Mouse (Mus musculus) MEL (cell line): ENCODE measurements around the gene Farp2. TPM values are rescaled to one million over a fixed set of nuclear protein-coding genes. Genes with fewer than 3 reads are reported as not detected.
A peak's percentile ranks its signal among the peaks of the same experiment; 100 is the strongest.

Source experiments
- DNase-seq: peaks from one replicate; pipeline ENCODE4 v3.0.0; 2011; ENCODE audit warnings: low read depth, low spot score
- H3K27ac ChIP-seq: 2 replicates; pipeline ENCODE4 v1.5.1; 2012; ENCODE audit warnings: low read depth, mild to moderate bottlenecking, control low read depth, low read length, moderate library complexity; ENCODE audit not compliant: control insufficient read depth
- H3K27me3 ChIP-seq, 2 experiments: fragments of 150-350 bp in 1 of 2; sonication (generic) in 1 of 2; 2 replicates each; pipeline ENCODE4 v1.6.1; 2012; ENCODE audit warnings: low read length in 2 of 2, mild to moderate bottlenecking in 2 of 2, improper control_type of control experiment in 1 of 2, moderate library complexity in 1 of 2; ENCODE audit not compliant: insufficient read depth in 2 of 2, control insufficient read depth in 1 of 2
- H3K36me3 ChIP-seq, 2 experiments: 2 replicates each; pipeline ENCODE4 v1.6.1; 2012 to 2014; ENCODE audit warnings: low read length in 2 of 2, improper control_type of control experiment in 1 of 2, inconsistent platforms in 1 of 2, mild to moderate bottlenecking in 1 of 2; ENCODE audit not compliant: insufficient read depth in 2 of 2, control insufficient read depth in 1 of 2
- H3K4me1 ChIP-seq, 2 experiments: fragments of 150-350 bp in 1 of 2; sonication (generic) in 1 of 2; 2 replicates each; pipeline ENCODE4 v1.6.1; 2012; ENCODE audit warnings: low read length in 2 of 2, improper control_type of control experiment in 1 of 2, mild to moderate bottlenecking in 1 of 2; ENCODE audit not compliant: insufficient read depth in 2 of 2, control insufficient read depth in 1 of 2
- H3K4me3 ChIP-seq, 2 experiments: fragments of 150-350 bp in 1 of 2; sonication (generic) in 1 of 2; 2 replicates each; pipeline ENCODE4 v1.5.1; 2012; ENCODE audit warnings: low read depth in 2 of 2, low read length in 2 of 2, mild to moderate bottlenecking in 2 of 2, moderate library complexity in 2 of 2, control low read depth in 1 of 2, improper control_type of control experiment in 1 of 2; ENCODE audit not compliant: control insufficient read depth in 1 of 2, insufficient read depth in 1 of 2
- H3K79me2 ChIP-seq: 2 replicates; pipeline ENCODE4 v1.6.1; 2012; ENCODE audit warnings: mild to moderate bottlenecking, low read length, moderate library complexity; ENCODE audit not compliant: control insufficient read depth, poor library complexity, insufficient read depth
- H3K9ac ChIP-seq: 2 replicates; pipeline ENCODE4 v1.6.1; 2012; ENCODE audit warnings: low read depth, mild to moderate bottlenecking, control low read depth, low read length, moderate library complexity; ENCODE audit not compliant: control insufficient read depth, poor library complexity, severe bottlenecking
- H3K9me3 ChIP-seq: fragments of 150-350 bp; sonication (generic); replicated peaks from 2 replicates; pipeline ENCODE4 v1.6.1; 2012; ENCODE audit warnings: mild to moderate bottlenecking, low read length, improper control_type of control experiment, moderate library complexity; ENCODE audit not compliant: insufficient read depth
- BHLHE40 ChIP-seq: IDR thresholded peaks from 2 replicates; pipeline ENCODE4 v1.6.1; 2012; ENCODE audit warnings: low read depth, mild to moderate bottlenecking, inconsistent platforms, low read length, improper control_type of control experiment, borderline replicate concordance
- CHD1 ChIP-seq: IDR thresholded peaks from 2 replicates; pipeline ENCODE4 v1.6.1; 2012; ENCODE audit warnings: low read depth, mild to moderate bottlenecking, inconsistent platforms, low read length, improper control_type of control experiment
- CHD2 ChIP-seq: IDR thresholded peaks from 2 replicates; pipeline ENCODE4 v1.6.1; 2011; ENCODE audit warnings: low read length, improper control_type of control experiment
- CTCF ChIP-seq, 3 experiments: IDR thresholded peaks in 2 of 3; conservative IDR thresholded peaks in 1 of 3; 2 replicates each; pipeline ENCODE4 v1.5.1; 2011 to 2012; ENCODE audit warnings: low read length in 3 of 3, low read depth in 2 of 3, mild to moderate bottlenecking in 2 of 3, improper control_type of control experiment in 1 of 3, inconsistent platforms in 1 of 3, mixed read lengths in 1 of 3, moderate library complexity in 1 of 3; ENCODE audit not compliant: control insufficient read depth in 1 of 3, insufficient read depth in 1 of 3, poor library complexity in 1 of 3, severe bottlenecking in 1 of 3
- E2F4 ChIP-seq: IDR thresholded peaks from 2 replicates; pipeline ENCODE4 v1.6.1; 2011; ENCODE audit warnings: low read depth, low read length, improper control_type of control experiment, borderline replicate concordance
- ELF1 ChIP-seq: IDR thresholded peaks from 2 replicates; pipeline ENCODE4 v1.6.1; 2014; ENCODE audit warnings: low read depth, mild to moderate bottlenecking, inconsistent platforms, low read length, improper control_type of control experiment, moderate library complexity
- EP300 ChIP-seq, 2 experiments: IDR thresholded peaks; 2 replicates each; pipeline ENCODE4 v1.6.1; 2011; ENCODE audit warnings: improper control_type of control experiment in 2 of 2, low read length in 2 of 2, low read depth in 1 of 2, mild to moderate bottlenecking in 1 of 2
- ETS1 ChIP-seq: IDR thresholded peaks from 2 replicates; pipeline ENCODE4 v1.6.1; 2012; ENCODE audit warnings: low read depth, mild to moderate bottlenecking, inconsistent platforms, low read length, improper control_type of control experiment, moderate library complexity
- GABPA ChIP-seq: IDR thresholded peaks from 2 replicates; pipeline ENCODE4 v1.6.1; 2012; ENCODE audit warnings: low read depth, mild to moderate bottlenecking, inconsistent platforms, low read length, improper control_type of control experiment, moderate library complexity
- GATA1 ChIP-seq: IDR thresholded peaks from 2 replicates; pipeline ENCODE4 v1.6.1; 2011; ENCODE audit warnings: low read depth, low read length, improper control_type of control experiment
- HCFC1 ChIP-seq: IDR thresholded peaks from 2 replicates; pipeline ENCODE4 v1.6.1; 2012; ENCODE audit warnings: low read depth, mild to moderate bottlenecking, inconsistent platforms, low read length, improper control_type of control experiment, moderate library complexity
- JUND ChIP-seq: IDR thresholded peaks from 2 replicates; pipeline ENCODE4 v1.6.1; 2011; ENCODE audit warnings: low read depth, mild to moderate bottlenecking, improper control_type of control experiment, low read length
- KAT2A ChIP-seq: conservative IDR thresholded peaks from 2 replicates; pipeline ENCODE4 v1.6.1; 2012; ENCODE audit warnings: low read depth, low read length, improper control_type of control experiment, inconsistent platforms
- MAFK ChIP-seq: IDR thresholded peaks from 2 replicates; pipeline ENCODE4 v1.6.1; 2011; ENCODE audit warnings: low read depth, mild to moderate bottlenecking, low read length, improper control_type of control experiment, borderline replicate concordance
- MAX ChIP-seq: IDR thresholded peaks from 2 replicates; pipeline ENCODE4 v1.6.1; 2011; ENCODE audit warnings: low read length, improper control_type of control experiment
- MAZ ChIP-seq: IDR thresholded peaks from 2 replicates; pipeline ENCODE4 v1.6.1; 2012; ENCODE audit warnings: low read depth, mild to moderate bottlenecking, inconsistent platforms, low read length, improper control_type of control experiment
- MEF2A ChIP-seq: IDR thresholded peaks from 2 replicates; pipeline ENCODE4 v1.6.1; 2014; ENCODE audit warnings: low read depth, mild to moderate bottlenecking, inconsistent platforms, low read length, improper control_type of control experiment; ENCODE audit not compliant: poor library complexity, insufficient replicate concordance, severe bottlenecking; ENCODE audit errors: extremely low read depth
- MXI1 ChIP-seq: IDR thresholded peaks from 2 replicates; pipeline ENCODE4 v1.6.1; 2011; ENCODE audit warnings: mild to moderate bottlenecking, low read depth, low read length, improper control_type of control experiment
- MYB ChIP-seq: IDR thresholded peaks from 2 replicates; pipeline ENCODE4 v1.6.1; 2011; ENCODE audit warnings: mild to moderate bottlenecking, low read depth, low read length, improper control_type of control experiment
- MYC ChIP-seq: IDR thresholded peaks from 2 replicates; pipeline ENCODE4 v1.6.1; 2011; ENCODE audit warnings: low read depth, mild to moderate bottlenecking, low read length, improper control_type of control experiment, moderate library complexity
- NELFE ChIP-seq: IDR thresholded peaks from 2 replicates; pipeline ENCODE4 v1.6.1; 2011; ENCODE audit warnings: low read depth, low read length, improper control_type of control experiment
- NRF1 ChIP-seq: IDR thresholded peaks from 2 replicates; pipeline ENCODE4 v1.6.1; 2014; ENCODE audit warnings: low read depth, mild to moderate bottlenecking, inconsistent platforms, low read length, improper control_type of control experiment, moderate library complexity; ENCODE audit not compliant: poor library complexity, insufficient read depth, severe bottlenecking
- POLR2A ChIP-seq, 2 experiments: IDR thresholded peaks; 2 replicates each; pipeline ENCODE4 v1.6.1; 2011 to 2012; ENCODE audit warnings: low read length in 2 of 2, mild to moderate bottlenecking in 2 of 2, control low read depth in 1 of 2, improper control_type of control experiment in 1 of 2, low read depth in 1 of 2, moderate library complexity in 1 of 2; ENCODE audit not compliant: control insufficient read depth in 1 of 2, insufficient read depth in 1 of 2, poor library complexity in 1 of 2
- POLR2AphosphoS2 ChIP-seq: IDR thresholded peaks from 2 replicates; pipeline ENCODE4 v1.6.1; 2011; ENCODE audit warnings: low read length, improper control_type of control experiment
- POLR2AphosphoS5 ChIP-seq: IDR thresholded peaks from 2 replicates; pipeline ENCODE4 v1.6.1; 2012; ENCODE audit warnings: low read depth, borderline replicate concordance, mild to moderate bottlenecking, inconsistent platforms, low read length, moderate library complexity, mixed read lengths
- RAD21 ChIP-seq: IDR thresholded peaks from 2 replicates; pipeline ENCODE4 v1.6.1; 2011; ENCODE audit warnings: mild to moderate bottlenecking, low read depth, low read length, improper control_type of control experiment
- RCOR1 ChIP-seq: IDR thresholded peaks from 2 replicates; pipeline ENCODE4 v1.6.1; 2012; ENCODE audit warnings: low read depth, mild to moderate bottlenecking, inconsistent platforms, low read length, improper control_type of control experiment
- SIN3A ChIP-seq: IDR thresholded peaks from 2 replicates; pipeline ENCODE4 v1.6.1; 2012; ENCODE audit warnings: low read length, improper control_type of control experiment, inconsistent platforms
- SMC3 ChIP-seq: IDR thresholded peaks from 2 replicates; pipeline ENCODE4 v1.6.1; 2011; ENCODE audit warnings: low read depth, low read length, improper control_type of control experiment
- TAL1 ChIP-seq: IDR thresholded peaks from 2 replicates; pipeline ENCODE4 v1.6.1; 2012; ENCODE audit warnings: mild to moderate bottlenecking, inconsistent platforms, low read length, moderate library complexity, mixed read lengths
- TBP ChIP-seq: IDR thresholded peaks from 2 replicates; pipeline ENCODE4 v1.8.0; 2011; ENCODE audit warnings: low read depth, low read length, improper control_type of control experiment
- TCF12 ChIP-seq: IDR thresholded peaks from 2 replicates; pipeline ENCODE4 v1.6.1; 2014; ENCODE audit warnings: low read depth, mild to moderate bottlenecking, inconsistent platforms, low read length, improper control_type of control experiment, moderate library complexity
- UBTF ChIP-seq: IDR thresholded peaks from 2 replicates; pipeline ENCODE4 v1.6.1; 2012; ENCODE audit warnings: low read depth, mild to moderate bottlenecking, inconsistent platforms, low read length, improper control_type of control experiment, moderate library complexity, borderline replicate concordance; ENCODE audit not compliant: insufficient read depth
- USF1 ChIP-seq: IDR thresholded peaks from 2 replicates; pipeline ENCODE4 v1.6.1; 2014; ENCODE audit warnings: low read depth, mild to moderate bottlenecking, inconsistent platforms, low read length, improper control_type of control experiment, moderate library complexity
- USF2 ChIP-seq, 2 experiments: IDR thresholded peaks; 2 replicates each; pipeline ENCODE4 v1.6.1; 2011 to 2012; ENCODE audit warnings: improper control_type of control experiment in 2 of 2, low read length in 2 of 2, borderline replicate concordance in 1 of 2, inconsistent platforms in 1 of 2, low read depth in 1 of 2, mild to moderate bottlenecking in 1 of 2; ENCODE audit not compliant: insufficient read depth in 1 of 2
- ZC3H11A ChIP-seq: IDR thresholded peaks from 2 replicates; pipeline ENCODE4 v1.6.1; 2012; ENCODE audit warnings: low read depth, mild to moderate bottlenecking, inconsistent platforms, low read length, improper control_type of control experiment
- ZMIZ1 ChIP-seq: IDR thresholded peaks from 2 replicates; pipeline ENCODE4 v1.6.1; 2012; ENCODE audit warnings: low read depth, mild to moderate bottlenecking, inconsistent platforms, low read length, improper control_type of control experiment, moderate library complexity
- ZNF384 ChIP-seq: IDR thresholded peaks from 2 replicates; pipeline ENCODE4 v1.6.1; 2012; ENCODE audit warnings: low read depth, mild to moderate bottlenecking, inconsistent platforms, low read length, improper control_type of control experiment
- polyA plus RNA-seq, 2 experiments: library from polyadenylated mRNA; stranded (reverse) in 1 of 2; unstranded in 1 of 2; fragments of >175 nt in 1 of 2; fragments of >200 nt in 1 of 2; gene quantifications; 2 replicates each; pipeline versions ENCODE4 v1.2.1 to v1.2.4; 2012; ENCODE audit warnings: low replicate concordance in 2 of 2, low read depth in 1 of 2; ENCODE audit not compliant: insufficient read length in 2 of 2, insufficient read depth in 1 of 2, missing spikeins in 1 of 2
- total RNA-seq: library from RNA; depleted of rRNA; stranded (reverse); fragments of 300-350 nt; gene quantifications from 2 replicates; pipeline ENCODE4 v1.2.3, GENCODE M21; 2012

Farp2 gene
- total and polyA plus RNA-seq, 3 experiments, result 9.7 to 12.0 TPM; not detected in 1

- no peaks in the 10 kb centered on the region for H3K9me3 ChIP-seq
- H3K36me3 ChIP-seq, result peaks cover 33 to 40% of the 10 kb centered on the region in 2 experiments
- H3K4me3 ChIP-seq, result no peak overlapping the region
- peaks cover 35% of the 10 kb centered on the region for H3K79me2 ChIP-seq
- H3K9ac ChIP-seq, result no peak overlapping the region
- H3K27ac ChIP-seq, result peak overlapping the region; percentile 48
- peak; percentile 72 for DNase-seq
- H3K4me1 ChIP-seq, result peaks cover 34 to 35% of the 10 kb centered on the region in 2 experiments
- H3K27me3 ChIP-seq, result no peaks in the 10 kb centered on the region
- TF ChIP-seq MAZ (no peak), GATA1 (peak; percentile 89), MYB (no peak), ZMIZ1 (no peak), GABPA (no peak), JUND (no peak), ELF1 (no peak), MXI1 (peak; percentile 69), CHD2 (0 out of 2 replicates have a peak, but pooled peaks have one; percentile 14), EP300 (IDR thresholded peaks at IDR 0.05; ENCODE audit: low read depth in 1 of 2, low read length in 2 of 2) (peak; percentile 81), KAT2A (0 out of 2 replicates have a peak, but pooled peaks have one; percentile 26), HCFC1 (0 out of 2 replicates have a peak, but pooled peaks have one; percentile 40), SMC3 (no peak), POLR2AphosphoS5 (no peak), NRF1 (no peak), BHLHE40 (peak; percentile 87), RCOR1 (peak; percentile 69), ZNF384 (peak; percentile 93), MAX (peak; percentile 51; the same call in 1 of the 2 replicates), MEF2A (no peak), SIN3A (peak; percentile 22; the same call in 1 of the 2 replicates), RAD21 (no peak), CTCF (IDR thresholded peaks at IDR 0.05 in 2 of 3, conservative IDR thresholded peaks at IDR 0.05 in 1 of 3; ENCODE audit: control insufficient read depth in 1 of 3, insufficient read depth in 1 of 3, low read depth in 2 of 3, low read length in 3 of 3, poor library complexity in 1 of 3, severe bottlenecking in 1 of 3) (no peak), TAL1 (peak; percentile 83), NELFE (no peak), POLR2AphosphoS2 (no peak), TCF12 (peak; percentile 88), E2F4 (no peak), POLR2A (IDR thresholded peaks at IDR 0.05; ENCODE audit: control insufficient read depth in 1 of 2, insufficient read depth in 1 of 2, low read depth in 1 of 2, low read length in 2 of 2, poor library complexity in 1 of 2) (no peak), USF2 (IDR thresholded peaks at IDR 0.05; ENCODE audit: borderline replicate concordance in 1 of 2, insufficient read depth in 1 of 2, low read depth in 1 of 2, low read length in 2 of 2) (no peak), ZC3H11A (no peak), UBTF (no peak), MAFK (no peak), MYC (peak; percentile 65; the same call in 1 of the 2 replicates), USF1 (peak; percentile 63; the same call in 1 of the 2 replicates), ETS1 (peak; percentile 67), CHD1 (no peak), TBP (no peak)
Observed at GRCm38 (mm10) chr1:93630796-93631195, 118.9 kb downstream of the Farp2 start.
